Mouse (Mus musculus) cerebellum, adult (tissue): ENCODE measurements around the gene Cbx2.
A peak's percentile ranks its signal among the peaks of the same experiment; 100 is the strongest.

Experiments
- ATAC-seq: cut with Nextera tagmentation; 2 replicates; pipeline ENCODE4 v1.9.2; 2017; ENCODE audit warnings: mild to moderate bottlenecking, moderate library complexity, mixed read lengths; ENCODE audit not compliant: insufficient number of reproducible peaks, low FRiP score, low TSS enrichment

The Cbx2 gene

DNA sequence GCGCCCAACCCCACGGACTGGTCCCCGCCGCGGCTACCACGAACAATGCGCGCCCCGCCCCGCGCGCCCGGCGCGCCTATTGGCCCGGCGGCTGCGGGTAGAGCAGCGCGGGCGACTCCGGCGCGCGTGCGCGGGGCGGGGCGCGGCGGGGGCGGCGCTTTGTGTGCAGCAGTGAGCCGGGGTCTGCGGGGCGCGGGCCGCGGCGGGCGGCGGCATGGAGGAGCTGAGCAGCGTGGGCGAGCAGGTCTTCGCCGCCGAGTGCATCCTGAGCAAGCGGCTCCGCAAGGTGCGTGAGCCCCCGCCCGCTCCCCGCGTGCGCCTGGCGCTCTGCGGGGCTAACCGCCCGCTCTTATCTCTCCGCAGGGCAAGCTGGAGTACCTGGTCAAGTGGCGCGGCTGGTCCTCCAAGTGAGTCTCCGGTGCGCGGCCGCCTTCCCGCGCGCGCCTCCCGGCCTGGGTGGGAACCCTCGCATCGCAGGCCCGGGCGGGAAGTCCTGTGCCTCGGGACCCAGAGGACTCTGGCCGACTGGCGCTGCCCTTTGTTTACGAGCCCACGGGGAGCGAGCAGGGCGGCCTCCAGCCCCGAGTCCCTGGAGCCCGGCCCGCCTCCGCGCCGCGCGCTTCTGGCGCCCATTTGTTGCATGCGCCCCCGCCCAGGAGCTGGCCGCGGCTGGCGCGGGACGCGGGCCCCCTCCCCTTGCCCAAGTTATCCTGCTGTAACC lies at the start of gene Cbx2:
Cbx2 (plus strand) TSS at position 68 of the 721 bp plus-strand sequence.
- peak; percentile 85; the same call in 1 of the 2 replicates for ATAC-seq

DNA sequence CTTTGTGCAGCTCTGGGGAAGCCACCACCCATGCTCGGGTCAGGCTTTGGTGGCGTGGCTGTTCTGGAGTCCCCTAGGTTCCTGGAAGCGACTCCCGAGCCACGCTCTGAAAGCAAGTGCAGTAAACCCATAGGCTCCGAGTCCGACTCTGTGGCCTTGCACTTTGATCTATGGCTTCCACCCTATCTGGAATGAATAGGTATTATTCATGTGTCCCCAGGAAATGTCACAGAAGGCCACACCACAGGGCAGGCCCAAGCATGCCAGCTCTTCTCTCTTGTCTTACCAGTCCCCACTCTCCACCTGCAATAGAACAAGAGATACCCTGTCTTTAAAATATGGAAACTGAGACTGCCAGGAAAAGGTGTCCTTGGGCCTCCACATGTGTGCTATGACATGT lies 48.4 kb upstream of the Cbx2 start:
- ATAC-seq, result no peak

DNA sequence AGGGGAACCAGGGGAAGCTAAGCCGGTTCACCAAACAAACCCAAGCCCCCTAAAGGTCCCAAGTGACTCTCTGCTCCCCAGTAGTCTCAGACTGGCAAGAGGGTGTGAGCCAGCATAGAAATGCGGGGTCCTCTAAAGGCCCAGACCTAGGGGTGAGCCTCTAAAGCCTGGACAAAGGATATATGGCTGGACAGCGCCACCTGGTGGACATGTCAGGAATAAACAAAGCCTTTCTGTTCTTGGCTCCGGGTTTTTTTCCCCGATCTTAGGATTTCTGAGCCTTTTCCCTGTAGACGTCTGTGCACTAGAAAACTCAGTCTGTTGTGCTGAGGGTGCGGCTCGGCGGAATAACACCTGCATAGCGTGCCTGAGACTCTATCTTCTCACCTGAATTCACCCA lies 47.3 kb upstream of the Cbx2 start:
- no peak for ATAC-seq

DNA sequence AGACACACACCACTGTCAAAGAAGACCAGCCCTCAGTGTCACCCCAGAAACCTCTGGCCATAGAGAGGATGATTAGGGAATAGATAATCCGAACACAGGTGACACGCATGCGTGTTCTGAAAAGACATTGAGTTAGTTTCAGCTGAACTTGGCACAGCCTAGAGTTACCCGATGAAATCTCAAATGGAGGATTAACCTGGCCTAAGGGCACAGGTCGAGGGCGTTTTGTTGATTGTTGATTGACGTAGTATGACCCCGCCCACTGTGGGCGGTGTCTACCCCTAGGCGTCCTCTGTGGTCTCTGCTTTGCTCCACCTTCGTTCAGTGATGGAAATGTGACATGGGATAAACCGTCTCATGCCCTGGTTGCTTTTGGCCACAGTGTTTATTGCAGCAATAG lies 46.8 kb upstream of the Cbx2 start:
- ATAC-seq, result no peak

DNA sequence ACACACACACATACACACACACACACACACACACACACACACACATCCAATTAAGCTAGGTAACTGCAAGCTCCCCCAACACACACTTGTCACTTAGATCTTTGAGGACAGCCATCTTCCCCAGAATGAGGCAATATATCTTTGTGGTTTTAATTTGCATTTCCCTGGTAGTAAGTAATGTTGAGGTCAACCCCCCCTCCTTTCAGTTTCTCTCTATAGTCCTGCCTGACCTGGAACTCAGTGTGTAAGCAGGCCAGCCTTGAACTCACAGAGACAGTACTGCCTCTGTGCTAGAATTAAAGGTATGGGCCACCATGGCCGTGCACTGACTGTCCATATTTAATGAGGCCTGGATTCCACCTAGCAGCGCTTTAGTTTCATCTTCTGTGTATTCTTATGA lies 42.4 kb upstream of the Cbx2 start:
- no peak for ATAC-seq

DNA sequence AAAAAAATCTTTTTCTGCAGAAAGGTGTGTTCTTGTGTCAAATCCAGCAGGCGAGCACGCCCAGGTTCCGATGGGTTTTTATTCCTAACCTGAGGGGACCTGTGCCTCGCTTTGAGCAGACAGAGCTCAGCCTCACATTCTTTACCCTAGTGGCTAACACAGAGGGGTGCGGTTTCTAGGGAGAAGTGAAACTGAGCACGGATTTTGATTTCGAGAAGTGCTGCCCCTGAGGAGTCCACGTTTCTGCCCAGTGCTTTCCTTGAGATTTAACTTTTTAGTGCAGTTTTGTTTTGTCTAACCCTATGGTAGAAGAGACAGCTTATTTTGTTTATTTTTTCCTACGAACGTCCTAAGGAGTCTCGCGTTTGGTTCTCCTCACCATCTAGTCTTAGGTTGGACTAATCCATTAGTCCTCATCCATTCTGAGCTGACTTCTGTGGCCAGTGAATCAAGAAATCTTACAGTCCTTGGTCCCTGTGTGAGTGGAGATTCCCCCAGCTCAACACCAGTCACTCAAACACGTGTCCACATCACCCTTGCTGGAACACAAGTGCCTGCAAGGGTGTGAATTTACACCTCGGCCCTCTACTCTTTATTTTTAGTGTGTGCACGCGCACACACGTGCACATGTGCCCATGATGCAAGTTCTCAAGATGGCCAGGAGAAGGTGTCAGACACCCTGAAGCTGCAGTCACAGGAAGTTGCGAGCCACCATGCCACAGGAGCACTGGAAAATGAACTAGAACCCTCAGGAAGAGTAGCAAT lies 41.6 kb upstream of the Cbx2 start:
- ATAC-seq, result no peak

DNA sequence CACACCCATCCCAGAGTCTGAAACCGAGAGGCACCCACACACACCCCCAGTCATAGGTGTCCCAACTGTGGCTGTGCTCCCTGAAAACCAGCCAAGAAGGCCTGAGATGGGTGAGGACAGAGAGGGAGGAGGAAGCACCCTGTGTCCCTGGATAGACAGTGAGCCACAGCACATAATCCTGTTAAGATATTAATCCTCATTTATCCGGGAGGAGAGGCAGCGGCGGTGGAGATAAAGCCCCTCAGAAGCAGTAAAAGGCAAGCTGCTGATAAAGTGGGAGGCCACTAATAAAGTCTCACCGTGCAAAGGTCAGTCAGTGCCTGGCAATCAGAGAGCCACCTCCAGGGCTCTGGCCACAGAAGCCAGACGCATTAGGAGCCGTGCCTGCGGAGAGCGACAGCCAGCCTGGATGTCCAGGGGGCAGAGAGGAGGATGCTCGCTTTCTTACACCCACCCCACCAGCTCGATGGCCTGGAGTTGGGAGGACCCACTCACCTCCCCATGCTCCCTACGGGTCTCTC lies 40.1 kb upstream of the Cbx2 start:
- ATAC-seq, result no peak

DNA sequence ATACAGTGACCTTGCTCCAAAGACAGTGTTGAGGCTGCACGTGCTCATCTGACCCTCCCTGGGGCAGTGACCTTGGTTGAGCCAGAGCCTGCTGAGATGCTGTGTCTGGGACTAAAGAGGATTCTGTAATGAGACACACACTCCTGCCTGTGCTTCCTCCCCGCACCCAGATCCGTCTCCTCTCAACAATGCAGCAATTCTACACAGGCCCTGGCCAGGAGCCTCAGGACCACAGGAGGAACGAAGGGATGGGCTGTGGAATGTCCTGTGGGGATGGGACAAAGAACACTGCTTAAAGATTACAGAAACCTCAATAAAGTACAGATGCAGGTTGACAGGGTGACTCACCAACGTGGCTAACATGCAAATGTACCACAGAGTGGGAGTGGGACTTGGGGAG lies 37.2 kb upstream of the Cbx2 start:
- ATAC-seq, result no peak

DNA sequence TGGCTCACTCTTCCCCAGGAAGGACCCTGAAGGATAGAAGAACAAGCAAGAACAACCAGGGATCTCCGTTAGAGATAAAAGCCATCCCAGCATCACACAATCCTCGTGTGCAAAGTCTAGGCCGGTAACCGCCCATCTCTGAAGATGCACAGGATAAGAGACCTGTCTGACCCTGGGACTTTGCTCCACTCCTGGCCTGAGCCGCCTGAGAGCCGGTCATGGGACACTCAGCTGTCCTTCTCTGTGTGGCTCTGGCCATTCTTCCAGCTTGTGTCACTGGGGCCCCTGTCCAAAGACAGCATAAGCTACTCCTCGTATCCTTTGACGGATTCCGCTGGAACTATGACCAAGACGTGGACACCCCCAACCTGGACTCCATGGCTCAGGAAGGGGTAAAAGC lies 34.8 kb upstream of the Cbx2 start, which contains the start of gene Enpp7:
Enpp7 (plus strand) TSS at position 190 of the 400 bp plus-strand sequence.
- ATAC-seq, result no peak

DNA sequence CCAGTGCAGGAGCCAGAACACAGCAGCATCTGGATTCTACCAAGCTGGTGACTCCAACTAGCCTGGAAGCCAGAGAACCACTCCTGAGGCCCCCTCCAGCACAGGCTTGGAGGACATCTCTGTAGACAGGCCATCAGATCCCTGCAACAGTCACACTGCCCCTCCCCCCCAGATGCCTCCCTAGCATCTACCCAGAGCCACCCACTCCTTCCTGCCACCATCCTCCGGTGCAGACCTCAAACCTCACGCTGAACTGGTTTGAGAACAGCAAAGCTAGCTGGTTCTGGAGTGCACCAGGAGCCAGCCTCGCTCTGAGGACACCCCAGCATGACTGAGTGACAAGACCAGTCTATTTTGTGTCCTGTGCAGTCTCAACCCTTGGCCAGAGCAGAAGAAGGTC lies 30.0 kb upstream of the Cbx2 start:
- no peak for ATAC-seq

DNA sequence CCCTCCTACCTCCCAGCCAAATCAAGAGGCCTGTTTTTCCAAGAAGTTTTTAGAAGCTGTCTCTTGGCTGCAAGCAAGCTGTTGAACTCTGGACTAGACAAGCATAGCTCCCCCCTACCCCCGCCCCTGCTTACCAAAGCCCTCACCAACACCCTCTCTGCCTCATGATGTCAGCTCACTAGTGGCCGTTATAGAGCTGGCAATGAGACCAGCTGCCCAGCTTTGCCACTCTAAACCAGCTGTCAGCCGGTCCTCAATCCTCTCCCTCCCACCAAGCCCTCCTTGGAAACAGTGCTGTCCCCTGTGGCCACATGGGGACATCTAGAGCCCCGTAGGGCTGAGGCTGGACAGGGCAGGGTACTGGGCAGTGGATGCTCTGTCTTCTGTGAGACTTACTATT lies 27.3 kb upstream of the Cbx2 start:
- ATAC-seq, result no peak

DNA sequence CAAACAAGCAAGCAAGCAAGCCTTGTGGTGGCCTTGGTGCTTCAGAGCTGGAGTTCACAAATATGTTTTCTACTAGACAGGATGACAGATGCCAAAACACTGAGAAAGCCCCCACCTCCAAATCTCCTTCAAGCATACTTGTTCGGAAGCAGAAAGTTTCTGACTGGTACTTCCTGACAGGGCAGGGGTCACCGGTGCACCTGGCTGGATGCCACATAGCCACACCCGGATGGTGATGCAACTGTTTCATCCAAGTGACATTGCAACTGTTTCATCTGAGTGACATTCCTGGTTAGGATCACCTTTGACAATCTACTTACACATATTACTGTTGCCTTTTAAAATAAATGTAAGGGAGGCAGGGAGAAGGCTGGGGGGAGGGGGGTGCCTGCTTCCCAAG lies 25.6 kb upstream of the Cbx2 start:
- no peak for ATAC-seq

DNA sequence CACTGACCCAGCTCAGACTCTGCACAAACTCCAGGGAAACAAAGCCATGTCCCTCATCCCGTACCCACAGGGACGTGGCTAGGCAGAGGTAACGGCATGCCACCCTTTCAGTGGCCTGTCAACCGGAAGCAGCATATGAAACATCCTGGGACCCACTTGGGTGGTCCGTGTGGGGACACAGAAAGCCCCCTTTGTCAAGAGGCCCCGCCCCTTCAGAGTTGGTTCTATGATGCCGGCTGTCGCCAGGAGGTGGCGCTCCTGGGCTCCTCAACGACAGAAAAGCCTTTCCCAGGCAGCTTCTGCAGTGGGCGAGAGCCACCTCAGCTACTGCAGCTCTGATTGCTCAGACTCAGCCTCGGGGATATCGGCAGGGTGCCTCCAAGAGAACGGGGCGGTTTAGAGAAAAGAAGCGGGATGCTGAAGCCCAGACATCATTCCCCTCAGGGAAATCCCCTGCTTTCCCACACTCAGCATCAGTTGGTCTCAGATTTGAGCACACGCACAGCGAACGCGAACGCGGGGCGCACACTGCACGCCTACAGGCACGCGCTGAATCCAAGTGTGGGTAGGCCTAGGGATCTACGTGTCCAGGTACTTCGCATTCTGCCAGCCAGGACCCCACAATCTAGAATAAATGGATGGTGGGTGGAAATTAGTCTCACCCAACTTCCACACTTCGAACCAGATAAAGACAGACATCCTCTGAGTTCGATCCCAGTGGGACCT lies 24.1 kb upstream of the Cbx2 start:
- ATAC-seq, result peak; percentile 64; the same call in 1 of the 2 replicates

DNA sequence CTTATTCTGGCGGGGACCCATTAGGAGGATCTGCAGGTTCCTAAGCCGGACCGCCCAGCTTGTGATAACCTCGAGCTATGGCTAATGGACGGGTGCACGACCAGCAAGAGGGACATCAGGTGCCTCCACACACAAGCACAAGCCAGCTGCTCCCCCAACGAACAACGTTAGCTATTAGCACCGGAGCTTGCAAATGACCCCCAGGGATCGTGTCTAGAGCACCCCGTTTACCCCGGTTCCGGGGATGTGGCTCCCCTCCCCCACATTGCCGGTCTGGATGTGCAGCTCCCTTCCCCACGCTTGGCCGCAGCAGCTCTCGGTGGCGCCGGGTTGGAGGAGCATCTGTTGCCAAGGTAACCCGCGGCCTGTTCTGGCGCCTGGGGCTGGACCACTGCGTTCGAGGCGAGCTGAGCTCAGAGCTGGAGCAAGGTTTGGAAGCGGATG lies 23.4 kb upstream of the Cbx2 start:
- 0 out of 2 replicates have a peak, but pooled peaks have one; percentile 31 for ATAC-seq

DNA sequence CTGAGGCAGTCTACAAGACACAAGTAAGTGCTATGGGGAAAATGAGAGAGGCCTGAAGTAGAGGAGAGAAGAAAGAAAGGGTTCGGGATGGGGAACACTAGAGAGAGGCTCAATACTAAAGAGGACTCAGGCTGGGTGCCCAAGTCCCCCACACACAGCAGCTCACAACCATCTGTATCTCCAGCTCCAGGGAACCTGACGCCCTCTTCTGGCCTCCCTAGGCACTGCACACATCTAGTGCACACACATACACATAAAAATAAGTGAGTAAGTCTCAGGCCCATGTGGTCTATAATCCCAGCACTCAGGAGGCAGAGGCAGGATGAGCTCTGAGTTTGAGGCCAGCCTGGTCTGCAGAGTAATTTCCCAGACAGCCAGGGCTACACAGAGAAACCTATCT lies 21.9 kb upstream of the Cbx2 start:
- ATAC-seq, result no peak

DNA sequence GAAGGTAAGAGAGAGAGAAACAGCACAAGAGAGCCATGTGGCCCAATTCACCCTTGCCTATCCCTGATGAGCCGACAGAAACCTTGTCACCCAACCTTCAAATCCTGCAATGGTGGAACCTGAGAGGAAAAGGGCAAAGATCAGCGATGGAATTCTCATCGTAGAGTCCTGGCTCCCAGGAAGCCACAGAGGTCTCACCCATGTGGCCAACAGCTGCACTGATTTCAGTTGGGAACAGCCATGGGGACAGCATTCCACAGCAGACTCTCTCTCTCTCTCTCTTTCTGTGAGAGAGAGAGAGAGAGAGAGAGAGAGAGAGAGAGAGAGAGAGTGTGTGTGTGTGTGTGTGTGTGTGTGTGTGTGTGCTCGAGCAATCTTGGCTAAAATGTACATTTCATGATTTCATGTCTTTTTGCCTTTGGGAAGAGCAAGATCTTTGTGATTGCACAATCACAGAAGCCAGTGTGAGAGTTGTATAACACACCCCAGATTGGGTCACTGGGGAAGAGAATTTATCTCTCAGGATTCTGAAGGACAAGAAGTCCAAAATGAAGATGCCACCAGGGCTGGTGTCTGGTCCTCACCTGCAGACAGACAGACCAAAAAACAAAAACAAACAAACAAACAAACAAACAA lies 21.2 kb upstream of the Cbx2 start:
- ATAC-seq, result no peak

DNA sequence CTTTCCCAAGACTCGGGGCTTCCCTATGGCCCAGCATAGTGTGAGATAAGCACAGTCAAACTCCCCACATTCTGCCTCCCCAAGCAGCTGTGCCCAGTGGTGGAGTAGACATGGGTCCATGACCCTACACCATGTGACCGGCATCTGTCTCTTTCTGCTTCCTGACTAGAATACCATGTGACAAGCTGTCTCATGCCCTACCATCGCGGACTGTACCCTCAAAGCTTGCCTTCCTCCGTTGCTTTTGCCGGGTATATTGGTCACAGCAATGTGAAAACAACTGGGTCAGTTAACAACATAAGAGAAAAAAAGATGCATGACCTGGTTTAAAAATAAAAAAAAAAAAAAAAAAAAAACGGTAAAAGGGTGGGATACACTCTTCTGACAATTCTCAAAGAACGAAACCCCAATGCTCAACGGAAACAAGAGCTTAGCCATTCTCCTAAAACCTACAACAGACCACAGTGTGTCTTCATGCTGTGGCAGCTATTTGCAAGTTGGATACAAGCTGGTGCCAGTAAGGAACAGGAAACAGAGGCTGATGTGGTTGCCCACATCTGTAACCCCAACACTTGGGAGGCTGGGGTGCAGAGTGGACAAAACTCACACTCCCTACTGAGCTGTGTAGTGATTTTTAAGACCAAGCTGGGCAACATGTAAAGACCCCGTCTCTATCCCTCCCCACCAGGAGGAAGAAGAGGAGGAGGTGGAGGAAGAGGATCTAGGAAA lies 17.1 kb upstream of the Cbx2 start:
- no peak for ATAC-seq

DNA sequence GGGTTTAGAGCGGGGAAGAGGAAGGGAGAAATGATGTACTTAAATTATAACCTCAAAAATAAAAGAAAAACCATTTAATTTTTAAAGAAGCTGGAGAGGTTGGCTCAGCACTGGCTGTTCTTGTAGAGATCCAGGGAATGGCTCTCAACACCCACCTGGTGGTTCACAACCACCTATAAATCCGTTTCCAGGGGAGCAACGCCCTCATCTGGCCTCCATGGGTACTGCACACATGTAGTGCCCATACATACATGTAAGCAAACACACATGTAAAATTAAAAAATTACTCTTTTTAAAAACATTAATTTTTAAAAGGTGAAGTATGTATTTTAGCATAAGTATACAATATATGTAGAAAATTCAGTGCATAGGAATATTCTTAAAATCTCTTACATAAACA lies 16.3 kb upstream of the Cbx2 start:
- no peak for ATAC-seq
